9 mouse cellular contexts compared by ENCODE assay signal in the genomic region with DNA sequence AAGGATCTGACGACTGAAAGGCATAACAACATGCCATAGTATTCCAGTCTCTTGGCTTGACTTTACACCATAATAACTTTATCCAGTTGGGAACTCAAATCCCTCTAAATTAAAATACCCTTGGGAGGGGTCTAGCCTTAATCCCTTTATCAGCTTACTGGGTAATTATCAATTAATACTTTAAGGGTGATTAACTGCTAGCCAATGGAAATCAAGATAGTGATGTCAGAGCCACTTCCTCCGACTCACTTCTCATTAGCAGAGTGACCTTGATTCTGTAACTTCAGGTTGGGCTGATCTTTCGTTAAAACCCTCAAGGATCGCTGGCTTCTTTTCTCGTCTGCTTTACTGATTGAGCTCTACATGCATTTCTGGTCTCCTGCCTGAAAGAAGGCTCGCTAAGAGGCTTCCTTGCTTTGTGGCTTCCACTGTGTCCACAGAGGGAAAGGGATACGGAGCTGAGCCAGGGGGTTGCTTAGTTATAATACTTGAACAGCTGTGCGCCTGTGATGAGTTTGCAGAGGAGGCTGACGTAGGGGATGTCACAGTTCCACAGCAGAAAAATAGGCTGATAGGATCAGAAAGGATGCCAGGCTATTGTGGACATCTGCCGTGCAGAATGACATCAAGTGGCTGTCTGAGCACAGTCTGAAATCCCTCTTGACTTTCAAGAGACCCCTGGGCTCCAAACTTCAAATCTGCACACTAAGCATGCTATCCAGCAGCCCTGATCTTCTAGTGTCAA.
DNase-seq lines count a peak whose midpoint lies in the region; ATAC-seq lines count a peak whose summit lies in the region.
"Had no signal": no experiment of that assay in that cellular context is flagged by ENCODE, and none has a peak within 500 bp of the region (broad histone marks: within the 10 kb centered on the region; RNA-seq: fewer than 3 reads in every experiment).

No protein-coding gene starts in this region.

- H3K4me2 ChIP-seq in hindbrain, embryonic 14.5 days (replicated peaks): peak overlapping the region; percentile 27
- H3K4me2 ChIP-seq: neural tube, embryonic 12.5 days had no signal

- peak; percentile 94 for ATAC-seq in frontal cortex, adult (ENCODE audit: low TSS enrichment)
- ATAC-seq in hindbrain, embryonic 14.5 days (ENCODE audit: low FRiP score): peak; percentile 53; the same call in 1 of the 2 replicates

- H3K9ac ChIP-seq in hindbrain, embryonic 14.5 days: 0 out of 2 replicates have a peak overlapping the region, but pooled peaks have one; percentile 8
- H3K9ac ChIP-seq: neural tube, embryonic 12.5 days had no signal

- no peaks in the 10 kb centered on the region for H3K36me3 ChIP-seq in hindbrain, embryonic 14.5 days (replicated peaks; ENCODE audit: control insufficient read depth, insufficient read depth)
- H3K36me3 ChIP-seq: neural tube, embryonic 12.5 days had no signal

- 36% methylated on average over 10 of the region's 10 CpGs for WGBS in hindbrain, embryonic 14.5 days

- intact Hi-C loops in left cerebral cortex, postnatal 36 days (cut with DNase I): no loop called here

- peaks cover 12% of the 10 kb centered on the region; the same call in 1 of the 2 replicates for H3K4me1 ChIP-seq in hindbrain, embryonic 14.5 days (replicated peaks; ENCODE audit: control insufficient read depth, insufficient read depth, low read length)

- DNase-seq in frontal cortex, postnatal 25 days (ENCODE audit: low spot score in 2 of 2): no peak
- DNase-seq in hindbrain, embryonic 14.5 days (ENCODE audit: low spot score): no peak
- peak; percentile 40 to 45 for DNase-seq in left cerebral cortex, postnatal 36 days (ENCODE audit: low spot score in 2 of 2)
- DNase-seq in right cerebral cortex, adult 2 months (ENCODE audit: low spot score in 2 of 2): peak; percentile 47 to 63
- DNase-seq in thymus, adult 18-20 months: no peak
- DNase-seq in gastrocnemius, postnatal 25 days: no peak
- no peak for DNase-seq in adipocyte (ENCODE audit: low spot score)

- no peaks in the 10 kb centered on the region for H3K27me3 ChIP-seq in hindbrain, embryonic 14.5 days (ENCODE audit: control insufficient read depth, insufficient read depth, low read length)
- H3K27me3 ChIP-seq: neural tube, embryonic 12.5 days had no signal

- H3K9me3 ChIP-seq in hindbrain, embryonic 14.5 days (ENCODE audit: control insufficient read depth, low read length): no peaks in the 10 kb centered on the region
- H3K9me3 ChIP-seq: neural tube, embryonic 12.5 days had no signal

- H3K27ac ChIP-seq in hindbrain, embryonic 14.5 days: peak overlapping the region; percentile 67
- H3K27ac ChIP-seq: neural tube, embryonic 12.5 days had no signal

- no peak overlapping the region for H3K4me3 ChIP-seq in hindbrain, embryonic 14.5 days (replicated peaks; ENCODE audit: low read length)
- H3K4me3 ChIP-seq: neural tube, embryonic 12.5 days had no signal

Comparison
In these comparisons a context has a peak if more than half of its experiments do, and no peak if none do; other contexts are left out.
1. DNase-seq: peak in left cerebral cortex, postnatal 36 days (2 of 2) and right cerebral cortex, adult 2 months (2 of 2); none in frontal cortex, postnatal 25 days (0 of 2), hindbrain, embryonic 14.5 days (single experiment), thymus, adult 18-20 months (0 of 2), gastrocnemius, postnatal 25 days (single experiment) and adipocyte (single experiment).